Mouse (Mus musculus) thymus, adult 2 months (tissue): ENCODE data around the gene Selenon. TPM values are rescaled to one million over a fixed set of nuclear protein-coding genes. Genes with fewer than 3 reads are reported as not detected.

Experiments used
- DNase-seq: peaks from one replicate; pipeline ENCODE4 v3.0.0; 2021
- H3K27ac ChIP-seq: fragments of 200-500 bp; 2 replicates; pipeline ENCODE4 v1.5.1; 2012; ENCODE audit warnings: low read length, control low read depth; ENCODE audit not compliant: control insufficient read depth, insufficient read depth
- H3K27me3 ChIP-seq: fragments of 200-500 bp; 2 replicates; pipeline ENCODE4 v1.6.1; 2012; ENCODE audit warnings: mild to moderate bottlenecking, low read length, moderate library complexity, mixed read lengths; ENCODE audit not compliant: control insufficient read depth, insufficient read depth
- H3K36me3 ChIP-seq: fragments of 200-500 bp; 2 replicates; pipeline ENCODE4 v1.6.1; 2012; ENCODE audit warnings: mild to moderate bottlenecking, low read length, moderate library complexity; ENCODE audit not compliant: control insufficient read depth, insufficient read depth
- H3K4me1 ChIP-seq: fragments of 200-500 bp; replicated peaks from 2 replicates; pipeline ENCODE4 v1.6.1; 2012; ENCODE audit warnings: low read length; ENCODE audit not compliant: control insufficient read depth, insufficient read depth
- H3K4me3 ChIP-seq: fragments of 200-500 bp; 2 replicates; pipeline ENCODE4 v1.5.1; 2012; ENCODE audit warnings: mild to moderate bottlenecking, low read length, control low read depth, moderate library complexity; ENCODE audit not compliant: control insufficient read depth, insufficient read depth
- CTCF ChIP-seq: fragments of 200-500 bp; IDR thresholded peaks from 2 replicates; pipeline ENCODE4 v1.5.1; 2012; ENCODE audit warnings: mild to moderate bottlenecking, control low read depth, low read length, moderate library complexity, borderline replicate concordance; ENCODE audit not compliant: control insufficient read depth, poor library complexity, insufficient read depth; ENCODE audit errors: extremely low read depth
- POLR2A ChIP-seq: fragments of 200-500 bp; IDR thresholded peaks from 2 replicates; pipeline ENCODE4 v1.6.1; 2012; ENCODE audit warnings: mild to moderate bottlenecking, low read length, control low read depth, moderate library complexity; ENCODE audit not compliant: control insufficient read depth, poor library complexity, insufficient read depth; ENCODE audit errors: extremely low read depth
- WGBS: fragments of 180-500 bp; shearing (Covaris S2); methylation state at CpG from one replicate; pipeline ENCODE4 v1.1.7; 2018; 5-methylcytosine and 5-hydroxymethylcytosine counted together
- polyA plus RNA-seq: library from polyadenylated mRNA; depleted of rRNA; stranded (reverse); fragments of >200 nt; gene quantifications from 2 replicates; pipeline ENCODE4 v1.2.3, GENCODE M21; 2012; rRNA removed

Gene Selenon
- polyA plus RNA-seq: 7.9 and 9.1 TPM in 2 replicates

GRCm38 (mm10) chr4:134551494-134552316 is at the start of gene Selenon:
TSS of gene Selenon (minus strand) at chr4:134552166.
- no peak for DNase-seq

GRCm38 (mm10) chr4:134601404-134601803 is 49.4 kb upstream of the Selenon start:
- no peaks in the 10 kb centered on the region for H3K36me3 ChIP-seq
- peaks cover 11% of the 10 kb centered on the region for H3K4me1 ChIP-seq
- no peaks in the 10 kb centered on the region for H3K27me3 ChIP-seq
- H3K4me3 ChIP-seq: no peak overlapping the region
- DNase-seq: no peak
- H3K27ac ChIP-seq: no peak overlapping the region
- WGBS: 12% methylated on average over 8 of the region's 8 CpGs
- TF ChIP-seq POLR2A (no peak), CTCF (no peak)

More at GRCm38 (mm10) chr4:134551494-134552316, at the start of gene Selenon:
- no peak for TF ChIP-seq POLR2A
- no peak for TF ChIP-seq CTCF
- H3K27ac ChIP-seq: no peak within 1 kb of the TSS
- H3K4me1 ChIP-seq: peaks cover 11% of the 10 kb centered on the region
- peak within 1 kb of the TSS; percentile 9 for H3K4me3 ChIP-seq
- WGBS: 9% methylated on average over 67 of the region's 67 CpGs
- peaks cover 4% of the 10 kb centered on the region; the same call in 1 of the 2 replicates for H3K27me3 ChIP-seq
- no peaks in the 10 kb centered on the region for H3K36me3 ChIP-seq

GRCm38 (mm10) chr4:134600777-134601176 is 48.8 kb upstream of the Selenon start:
- DNase-seq: no peak
- WGBS: 88% methylated on average over 7 of the region's 7 CpGs
- Histone ChIP-seq H3K4me3 (no peak overlapping the region), H3K4me1 (peaks cover 11% of the 10 kb centered on the region), H3K27ac (no peak overlapping the region), H3K36me3 (no peaks in the 10 kb centered on the region), H3K27me3 (no peaks in the 10 kb centered on the region)
- TF ChIP-seq POLR2A (no peak), CTCF (no peak)

- TF ChIP-seq POLR2A (no peak), CTCF (no peak)
- H3K36me3 ChIP-seq: no peaks in the 10 kb centered on the region
- H3K4me3 ChIP-seq: no peak overlapping the region
- 93% methylated on average over 9 of the region's 9 CpGs for WGBS
- H3K4me1 ChIP-seq: peaks cover 13% of the 10 kb centered on the region
- no peak overlapping the region for H3K27ac ChIP-seq
- no peak for DNase-seq
- H3K27me3 ChIP-seq: no peaks in the 10 kb centered on the region
These were observed 48.1 kb upstream of the Selenon start for GRCm38 (mm10) chr4:134600060-134600459.

- Histone ChIP-seq H3K27me3 (no peaks in the 10 kb centered on the region), H3K27ac (no peak overlapping the region), H3K36me3 (no peaks in the 10 kb centered on the region), H3K4me1 (peaks cover 20% of the 10 kb centered on the region), H3K4me3 (no peak overlapping the region)
- 88% methylated on average over 10 of the region's 10 CpGs for WGBS
- DNase-seq: no peak
- TF ChIP-seq POLR2A: no peak
- TF ChIP-seq CTCF: no peak
These were observed 45.1 kb upstream of the Selenon start for GRCm38 (mm10) chr4:134596816-134597692.

- TF ChIP-seq CTCF: no peak
- TF ChIP-seq POLR2A: no peak
- 85% methylated on average over 10 of the region's 10 CpGs for WGBS
- no peak for DNase-seq
- no peaks in the 10 kb centered on the region for H3K36me3 ChIP-seq
- H3K27ac ChIP-seq: no peak overlapping the region
- peaks cover 15% of the 10 kb centered on the region for H3K4me1 ChIP-seq
- H3K27me3 ChIP-seq: no peaks in the 10 kb centered on the region
- no peak overlapping the region for H3K4me3 ChIP-seq
These were observed 42.9 kb upstream of the Selenon start for GRCm38 (mm10) chr4:134594731-134595439.
